ENCODE assay signal across 26 mouse cellular contexts in the genomic region with DNA sequence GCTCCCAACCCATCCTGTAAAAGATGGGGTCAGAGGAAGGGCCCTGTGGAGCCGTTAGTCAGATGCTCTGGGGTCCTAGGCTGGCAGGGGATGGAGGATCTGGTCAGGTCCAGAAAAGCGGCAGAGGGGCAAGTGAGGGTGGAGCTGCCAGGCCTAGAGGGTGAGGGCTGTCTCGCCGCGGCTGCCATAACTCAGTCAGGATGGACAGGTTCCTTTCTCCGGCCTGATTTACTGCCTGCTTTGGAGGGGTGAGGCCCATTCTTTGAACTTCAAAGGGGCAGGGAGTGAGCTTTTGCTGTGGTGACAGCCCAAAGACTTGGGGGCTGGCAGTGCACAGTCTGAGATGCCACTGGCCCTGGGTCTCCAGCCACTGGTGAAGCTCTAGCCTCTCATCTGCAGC.
DNase-seq lines count a peak whose midpoint lies in the region; ATAC-seq and TF ChIP-seq lines count a peak whose summit lies in the region.
"Had no signal": no experiment of that assay in that cellular context is flagged by ENCODE, and none has a peak within 500 bp of the region (broad histone marks: within the 10 kb centered on the region; RNA-seq: fewer than 3 reads in every experiment).

No protein-coding gene starts in this region.

- H3K9me3 ChIP-seq in forebrain, embryonic 10.5 days: no peaks in the 10 kb centered on the region
- no peaks in the 10 kb centered on the region for H3K9me3 ChIP-seq in forebrain, embryonic 11.5 days (ENCODE audit: control insufficient read depth, low read length)
- H3K9me3 ChIP-seq in midbrain, embryonic 10.5 days (replicated peaks): no peaks in the 10 kb centered on the region
- no peaks in the 10 kb centered on the region for H3K9me3 ChIP-seq in midbrain, embryonic 14.5 days (ENCODE audit: control insufficient read depth, low read length)
- H3K9me3 ChIP-seq in hindbrain, embryonic 14.5 days (ENCODE audit: control insufficient read depth, low read length): no peaks in the 10 kb centered on the region
- H3K9me3 ChIP-seq: embryonic facial prominence, embryonic 13.5 days; heart, embryonic 10.5 days; limb, embryonic 15.5 days; megakaryocyte, embryonic 14.5 days; stomach, embryonic 15.5 days had no signal

- no peak overlapping the region for H3K9ac ChIP-seq in forebrain, embryonic 11.5 days (ENCODE audit: low read length)
- H3K9ac ChIP-seq in midbrain, embryonic 14.5 days (replicated peaks; ENCODE audit: low read length): no peak overlapping the region
- H3K9ac ChIP-seq in hindbrain, embryonic 14.5 days: 0 out of 2 replicates have a peak overlapping the region, but pooled peaks have one; percentile 11
- H3K9ac ChIP-seq: embryonic facial prominence, embryonic 13.5 days; limb, embryonic 15.5 days; liver, embryonic 14.5 days; lung, embryonic 14.5 days; stomach, embryonic 15.5 days had no signal

- peaks cover 51% of the 10 kb centered on the region for H3K4me1 ChIP-seq in forebrain, embryonic 10.5 days
- H3K4me1 ChIP-seq in forebrain, embryonic 11.5 days (replicated peaks; ENCODE audit: control insufficient read depth, insufficient read depth, low read length): peaks cover 17% of the 10 kb centered on the region
- peaks cover 42% of the 10 kb centered on the region for H3K4me1 ChIP-seq in midbrain, embryonic 10.5 days
- H3K4me1 ChIP-seq in midbrain, embryonic 14.5 days (ENCODE audit: control insufficient read depth, insufficient read depth, low read length): peaks cover 26% of the 10 kb centered on the region
- peaks cover 36% of the 10 kb centered on the region for H3K4me1 ChIP-seq in hindbrain, embryonic 14.5 days (replicated peaks; ENCODE audit: control insufficient read depth, insufficient read depth, low read length)
- H3K4me1 ChIP-seq: embryonic facial prominence, embryonic 13.5 days; heart, embryonic 10.5 days; limb, embryonic 15.5 days; megakaryocyte, embryonic 14.5 days; stomach, embryonic 15.5 days had no signal

- no peaks in the 10 kb centered on the region; the same call in 1 of the 2 replicates for H3K27me3 ChIP-seq in forebrain, embryonic 10.5 days (ENCODE audit: poor library complexity, severe bottlenecking)
- H3K27me3 ChIP-seq in forebrain, embryonic 11.5 days (ENCODE audit: control insufficient read depth, insufficient read depth, low read length): no peaks in the 10 kb centered on the region
- H3K27me3 ChIP-seq in midbrain, embryonic 10.5 days (ENCODE audit: low read depth, poor library complexity, severe bottlenecking): peaks cover 24% of the 10 kb centered on the region; the same call in 1 of the 2 replicates
- no peaks in the 10 kb centered on the region; the same call in 1 of the 2 replicates for H3K27me3 ChIP-seq in midbrain, embryonic 14.5 days (ENCODE audit: control insufficient read depth, insufficient read depth, low read length)
- H3K27me3 ChIP-seq in hindbrain, embryonic 14.5 days (ENCODE audit: control insufficient read depth, insufficient read depth, low read length): no peaks in the 10 kb centered on the region
- H3K27me3 ChIP-seq: stomach, embryonic 15.5 days had no signal

- WGBS in forebrain, embryonic 10.5 days: 64% methylated on average over 6 of the region's 6 CpGs
- WGBS in forebrain, embryonic 11.5 days: 59% methylated on average over 6 of the region's 6 CpGs
- WGBS in midbrain, embryonic 10.5 days: 59% methylated on average over 6 of the region's 6 CpGs
- 46% methylated on average over 6 of the region's 6 CpGs for WGBS in midbrain, embryonic 14.5 days
- WGBS in hindbrain, embryonic 14.5 days: 33% methylated on average over 6 of the region's 6 CpGs

- no peak overlapping the region for H3K4me2 ChIP-seq in forebrain, embryonic 11.5 days (ENCODE audit: low read depth, low read length, severe bottlenecking)
- no peak overlapping the region for H3K4me2 ChIP-seq in midbrain, embryonic 14.5 days (ENCODE audit: low read length)
- H3K4me2 ChIP-seq in hindbrain, embryonic 14.5 days (replicated peaks): no peak overlapping the region
- H3K4me2 ChIP-seq: embryonic facial prominence, embryonic 13.5 days; limb, embryonic 15.5 days; lung, embryonic 14.5 days; stomach, embryonic 15.5 days had no signal

- no peak for TF ChIP-seq CTCF in layer of hippocampus, adult 2 months (conservative IDR thresholded peaks at IDR 0.05)

- DNase-seq in forebrain, embryonic 10.5 days (ENCODE audit: extremely low spot score, low spot score): no peak
- DNase-seq in forebrain, embryonic 11.5 days (ENCODE audit: low spot score): no peak
- no peak for DNase-seq in midbrain, embryonic 10.5 days (ENCODE audit: low spot score)
- no peak for DNase-seq in midbrain, embryonic 14.5 days
- no peak for DNase-seq in hindbrain, embryonic 14.5 days (ENCODE audit: low spot score)
- no peak for DNase-seq in layer of hippocampus, adult 2 months (ENCODE audit: low spot score in 2 of 2)
- DNase-seq in gastrocnemius, postnatal 4 days (ENCODE audit: low spot score in 2 of 2): no peak
- DNase-seq: adrenal gland, postnatal 14 days; cerebellum, adult 9-10 months; gastrocnemius, postnatal 36 days; heart, postnatal 4 days; kidney, adult 2 months; left cerebral cortex, postnatal 4 days; lung, embryonic 14.5 days; right cerebral cortex, adult 18-20 months; right cerebral cortex, postnatal 4 days; thymus, postnatal 25 days had no signal

- ATAC-seq in forebrain, embryonic 11.5 days (replicated peaks; ENCODE audit: low FRiP score): no peak
- no peak for ATAC-seq in midbrain, embryonic 14.5 days (ENCODE audit: low FRiP score, low TSS enrichment)
- ATAC-seq in hindbrain, embryonic 14.5 days (ENCODE audit: low FRiP score): no peak
- ATAC-seq: forebrain, embryonic 16.5 days had no signal

- peak overlapping the region; percentile 65 for H3K27ac ChIP-seq in forebrain, embryonic 10.5 days
- no peak overlapping the region for H3K27ac ChIP-seq in forebrain, embryonic 11.5 days (ENCODE audit: low read depth, low read length)
- peak overlapping the region; percentile 63; the same call in 1 of the 2 replicates for H3K27ac ChIP-seq in midbrain, embryonic 10.5 days (replicated peaks)
- no peak overlapping the region for H3K27ac ChIP-seq in midbrain, embryonic 14.5 days (replicated peaks; ENCODE audit: low read depth, low read length)
- no peak overlapping the region for H3K27ac ChIP-seq in hindbrain, embryonic 14.5 days
- H3K27ac ChIP-seq in layer of hippocampus, adult 2 months: no peak overlapping the region
- H3K27ac ChIP-seq: embryonic facial prominence, embryonic 13.5 days; heart, embryonic 10.5 days; kidney, postnatal 0 days; limb, embryonic 15.5 days; liver, embryonic 14.5 days; stomach, embryonic 15.5 days had no signal

- H3K4me3 ChIP-seq in forebrain, embryonic 10.5 days: no peak overlapping the region
- H3K4me3 ChIP-seq in forebrain, embryonic 11.5 days (ENCODE audit: low read depth, low read length): no peak overlapping the region
- H3K4me3 ChIP-seq in midbrain, embryonic 10.5 days: no peak overlapping the region
- H3K4me3 ChIP-seq in midbrain, embryonic 14.5 days (replicated peaks; ENCODE audit: low read depth, low read length): no peak overlapping the region
- H3K4me3 ChIP-seq in hindbrain, embryonic 14.5 days (replicated peaks; ENCODE audit: low read length): no peak overlapping the region
- no peak overlapping the region for H3K4me3 ChIP-seq in layer of hippocampus, adult 2 months
- H3K4me3 ChIP-seq: embryonic facial prominence, embryonic 13.5 days; erythroblast, embryonic 14.5 days; heart, embryonic 10.5 days; limb, embryonic 15.5 days; megakaryocyte, embryonic 14.5 days; stomach, embryonic 15.5 days had no signal

- H3K36me3 ChIP-seq in forebrain, embryonic 10.5 days (replicated peaks): no peaks in the 10 kb centered on the region
- H3K36me3 ChIP-seq in forebrain, embryonic 11.5 days (ENCODE audit: control insufficient read depth, insufficient read depth, low read length): no peaks in the 10 kb centered on the region
- H3K36me3 ChIP-seq in midbrain, embryonic 10.5 days: no peaks in the 10 kb centered on the region
- no peaks in the 10 kb centered on the region for H3K36me3 ChIP-seq in midbrain, embryonic 14.5 days (ENCODE audit: control insufficient read depth, insufficient read depth, low read length)
- no peaks in the 10 kb centered on the region for H3K36me3 ChIP-seq in hindbrain, embryonic 14.5 days (replicated peaks; ENCODE audit: control insufficient read depth, insufficient read depth)
- H3K36me3 ChIP-seq: embryonic facial prominence, embryonic 13.5 days; heart, embryonic 10.5 days; limb, embryonic 15.5 days; stomach, embryonic 15.5 days had no signal

Comparison
In these comparisons a context has a peak if more than half of its experiments do, and no peak if none do; other contexts are left out.
1. H3K27ac ChIP-seq: peak in forebrain, embryonic 10.5 days (single experiment) and midbrain, embryonic 10.5 days (single experiment); none in forebrain, embryonic 11.5 days (single experiment), midbrain, embryonic 14.5 days (single experiment), hindbrain, embryonic 14.5 days (single experiment) and layer of hippocampus, adult 2 months (single experiment).